Mouse (Mus musculus) T-cell, adult 66 days (primary cell): ENCODE results near the gene Ube3c. TPM values are rescaled to one million over a fixed set of nuclear protein-coding genes. Genes with fewer than 3 reads are reported as not detected.

Experiments
- total RNA-seq, 2 experiments: library from RNA; stranded (reverse); gene quantifications; 3 replicates in 1 of 2; 4 replicates in 1 of 2; pipeline ENCODE4 v1.2.4; 2023

Gene Ube3c
- total RNA-seq, result 10 to 100 TPM; 45.5 to 46.2 TPM

DNA sequence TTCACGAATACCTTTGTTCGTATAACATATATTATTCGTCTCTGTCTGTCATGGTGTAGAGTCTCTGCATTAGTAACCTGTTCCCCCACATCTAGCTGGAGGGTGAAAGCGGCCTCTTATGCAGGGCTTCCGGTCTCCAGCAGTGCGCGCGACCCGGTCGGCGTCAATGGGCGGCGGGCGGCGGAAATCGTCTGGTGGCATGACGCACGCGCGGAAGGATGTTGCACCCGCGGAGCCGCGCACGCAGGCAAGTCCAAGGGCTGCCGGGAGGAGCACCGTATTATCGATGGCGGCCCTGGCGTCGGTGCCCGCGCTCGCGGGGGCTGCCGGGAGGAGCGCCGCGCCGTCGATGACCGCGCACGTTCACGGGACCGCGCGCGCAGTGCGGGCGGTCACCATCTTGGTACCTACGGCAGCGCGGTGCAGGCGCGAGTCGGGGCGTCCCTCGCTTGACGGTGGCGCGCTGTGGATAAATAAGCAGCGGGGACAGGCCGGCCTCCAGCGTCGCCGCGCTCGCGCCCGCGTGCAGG lies at the start of gene Ube3c:
Gene Ube3c (plus strand): TSS at position 395 of the 530 bp plus-strand sequence.

Other genes starting within 250 kb of the Ube3c start
- gene Lmbr1, start 190.9 kb upstream of the Ube3c start, total RNA-seq, result 1 to 10 TPM; 2.8 to 3.3 TPM
- 10 to 100 TPM; 21.0 to 34.1 TPM for gene Nom1, start 134.6 kb upstream of the Ube3c start, total RNA-seq
- not detected for gene Mnx1, start 90.8 kb upstream of the Ube3c start, total RNA-seq
- 100 to 1,000 TPM; 350 to 356 TPM for gene Dnajb6, start 166.4 kb downstream of the Ube3c start, total RNA-seq
- gene Gm5129, start 166.7 kb downstream of the Ube3c start, total RNA-seq, result 10 to 100 TPM; 11.1 to 15.1 TPM